Mouse (Mus musculus): ENCODE data around the gene Dcakd.

Dcakd gene

GRCm38 (mm10) chr11:103028176-103028891 is at the start of gene Dcakd, which contains the start of gene Nmt1:
TSS of gene Dcakd (minus strand) at chr11:103028333.
TSS of gene Nmt1 (plus strand) at chr11:103028190.
- in situ Hi-C loops (cut with MseI, MboI) = no loop called here

- in situ Hi-C loops (cut with MseI, MboI) = no loop called here
Measured at GRCm38 (mm10) chr11:103076581-103076980, 48.4 kb upstream of the Dcakd start.

GRCm38 (mm10) chr11:103076010-103076409 is 47.9 kb upstream of the Dcakd start:
- in situ Hi-C loops (cut with MseI, MboI) = no loop called here

- in situ Hi-C loops (cut with MseI, MboI) = no loop called here
Measured at GRCm38 (mm10) chr11:103074796-103075323, 46.7 kb upstream of the Dcakd start.

- in situ Hi-C loops (cut with MseI, MboI) = no loop called here
Measured at GRCm38 (mm10) chr11:103074121-103074650, 46.1 kb upstream of the Dcakd start.

GRCm38 (mm10) chr11:103073671-103074070 is 45.5 kb upstream of the Dcakd start:
- in situ Hi-C loops (cut with MseI, MboI) = no loop called here

GRCm38 (mm10) chr11:103070322-103070880 is 42.3 kb upstream of the Dcakd start:
- in situ Hi-C loops (cut with MseI, MboI) = no loop called here

GRCm38 (mm10) chr11:103069731-103070130 is 41.6 kb upstream of the Dcakd start:
- in situ Hi-C loops (cut with MseI, MboI) = no loop called here

- in situ Hi-C loops (cut with MseI, MboI) = no loop called here
Measured at GRCm38 (mm10) chr11:103068884-103069283, 40.8 kb upstream of the Dcakd start.

- in situ Hi-C loops (cut with MseI, MboI) = no loop called here
Measured at GRCm38 (mm10) chr11:103068272-103068671, 40.1 kb upstream of the Dcakd start.

- in situ Hi-C loops (cut with MseI, MboI) = no loop called here
Measured at GRCm38 (mm10) chr11:103067457-103068001, 39.4 kb upstream of the Dcakd start.

GRCm38 (mm10) chr11:103067051-103067361 is 38.9 kb upstream of the Dcakd start:
- in situ Hi-C loops (cut with MseI, MboI) = no loop called here

- in situ Hi-C loops (cut with MseI, MboI) = no loop called here
Measured at GRCm38 (mm10) chr11:103066191-103067050, 38.3 kb upstream of the Dcakd start.

GRCm38 (mm10) chr11:103058499-103059085 is 30.5 kb upstream of the Dcakd start:
- in situ Hi-C loops (cut with MseI, MboI) = no loop called here

GRCm38 (mm10) chr11:103056636-103057035 is 28.5 kb upstream of the Dcakd start:
- in situ Hi-C loops (cut with MseI, MboI) = no loop called here

GRCm38 (mm10) chr11:103054798-103055197 is 26.7 kb upstream of the Dcakd start:
- in situ Hi-C loops (cut with MseI, MboI) = no loop called here

- in situ Hi-C loops (cut with MseI, MboI) = no loop called here
Measured at GRCm38 (mm10) chr11:103053191-103054076, 25.3 kb upstream of the Dcakd start.

- in situ Hi-C loops (cut with MseI, MboI) = no loop called here
Measured at GRCm38 (mm10) chr11:103052078-103052477, 23.9 kb upstream of the Dcakd start.

GRCm38 (mm10) chr11:103051249-103051691 is 23.1 kb upstream of the Dcakd start:
- in situ Hi-C loops (cut with MseI, MboI) = no loop called here

GRCm38 (mm10) chr11:103050153-103050552 is 22.0 kb upstream of the Dcakd start:
- in situ Hi-C loops (cut with MseI, MboI) = no loop called here
